Mouse (Mus musculus) ES-E14 (cell line): ENCODE measurements around the gene Hoxb4.

Experiments
- CHD2 ChIP-seq: IDR thresholded peaks from 2 replicates; pipeline ENCODE4 v1.6.1; 2014; ENCODE audit warnings: mild to moderate bottlenecking, low read depth, low read length, inconsistent platforms
- HCFC1 ChIP-seq: IDR thresholded peaks from 2 replicates; pipeline ENCODE4 v1.6.1; 2012; ENCODE audit warnings: low read length, inconsistent platforms, borderline replicate concordance; ENCODE audit not compliant: insufficient read depth
- MAFK ChIP-seq: IDR thresholded peaks from 2 replicates; pipeline ENCODE4 v1.6.1; 2014; ENCODE audit warnings: mild to moderate bottlenecking, low read depth, low read length, inconsistent platforms; ENCODE audit not compliant: insufficient read depth
- ZC3H11A ChIP-seq: IDR thresholded peaks from 2 replicates; pipeline ENCODE4 v1.6.1; 2012; ENCODE audit warnings: low read depth, mild to moderate bottlenecking, inconsistent platforms, low read length, borderline replicate concordance
- ZNF384 ChIP-seq: IDR thresholded peaks from 2 replicates; pipeline ENCODE4 v1.6.1; 2012; ENCODE audit warnings: low read depth, low read length, inconsistent platforms

GRCm38 (mm10) chr11:96336597-96336996 is 18.5 kb downstream of the Hoxb4 start:
- no peak for TF ChIP-seq MAFK
- no peak for TF ChIP-seq ZC3H11A
- TF ChIP-seq CHD2, result no peak
- no peak for TF ChIP-seq ZNF384
- TF ChIP-seq HCFC1, result no peak
